Mouse (Mus musculus): ENCODE results near the gene Spata32.
"Not testable (repeated sequence)": the region's sequence is repeated elsewhere in the genome, so short reads cannot be mapped to it uniquely, and the experiment has no call there.

Spata32 gene

GRCm38 (mm10) chr11:103246081-103246730, 28.0 kb upstream of the Spata32 start:
- DNase-seq (ENCODE audit: low read depth, low spot score): no peak

- no peak for DNase-seq (ENCODE audit: low read depth, low spot score)
Measured at GRCm38 (mm10) chr11:103244856-103245255, 26.6 kb upstream of the Spata32 start.

GRCm38 (mm10) chr11:103240740-103241139, 22.5 kb upstream of the Spata32 start:
- DNase-seq (ENCODE audit: low read depth, low spot score): no peak

- peak; percentile 40 for DNase-seq (ENCODE audit: low read depth, low spot score)
Measured at GRCm38 (mm10) chr11:103237757-103238156, 19.5 kb upstream of the Spata32 start.

GRCm38 (mm10) chr11:103236903-103237302, 18.7 kb upstream of the Spata32 start:
- no peak for DNase-seq (ENCODE audit: low read depth, low spot score)

GRCm38 (mm10) chr11:103236431-103236830, 18.2 kb upstream of the Spata32 start:
- DNase-seq (ENCODE audit: low read depth, low spot score): no peak

GRCm38 (mm10) chr11:103235702-103236101, 17.5 kb upstream of the Spata32 start:
- DNase-seq (ENCODE audit: low read depth, low spot score): no peak

GRCm38 (mm10) chr11:103234447-103234846, 16.2 kb upstream of the Spata32 start:
- DNase-seq (ENCODE audit: low read depth, low spot score): no peak

GRCm38 (mm10) chr11:103232966-103233365, 14.7 kb upstream of the Spata32 start:
- DNase-seq (ENCODE audit: low read depth, low spot score): peak; percentile 81

- DNase-seq (ENCODE audit: low read depth, low spot score): no peak
Measured at GRCm38 (mm10) chr11:103231367-103231766, 13.1 kb upstream of the Spata32 start.

GRCm38 (mm10) chr11:103230626-103231025, 12.4 kb upstream of the Spata32 start:
- no peak for DNase-seq (ENCODE audit: low read depth, low spot score)

GRCm38 (mm10) chr11:103229608-103230007, 11.4 kb upstream of the Spata32 start:
- DNase-seq (ENCODE audit: low read depth, low spot score): no peak

GRCm38 (mm10) chr11:103223951-103224456, 5.8 kb upstream of the Spata32 start:
- no peak for DNase-seq (ENCODE audit: low read depth, low spot score)

- DNase-seq (ENCODE audit: low read depth, low spot score): no peak
Measured at GRCm38 (mm10) chr11:103223444-103223843, 5.2 kb upstream of the Spata32 start.

GRCm38 (mm10) chr11:103222718-103223117, 4.5 kb upstream of the Spata32 start:
- DNase-seq (ENCODE audit: low read depth, low spot score): not testable (repeated sequence)

- DNase-seq (ENCODE audit: low read depth, low spot score): no peak
Measured at GRCm38 (mm10) chr11:103221437-103221836, 3.2 kb upstream of the Spata32 start.

GRCm38 (mm10) chr11:103219995-103220394, 1.8 kb upstream of the Spata32 start:
- no peak for DNase-seq (ENCODE audit: low read depth, low spot score)

- DNase-seq (ENCODE audit: low read depth, low spot score): no peak
Measured at GRCm38 (mm10) chr11:103219259-103219658, 1.0 kb upstream of the Spata32 start.

GRCm38 (mm10) chr11:103218517-103218901, 277 bp upstream of the Spata32 start:
- DNase-seq (ENCODE audit: low read depth, low spot score): no peak

- DNase-seq (ENCODE audit: low read depth, low spot score): no peak
Measured at GRCm38 (mm10) chr11:103215355-103215754, 2.9 kb downstream of the Spata32 start.

- DNase-seq (ENCODE audit: low read depth, low spot score): peak; percentile 22
Measured at GRCm38 (mm10) chr11:103213712-103214111, 4.5 kb downstream of the Spata32 start.

- DNase-seq (ENCODE audit: low read depth, low spot score): no peak
Measured at GRCm38 (mm10) chr11:103210291-103210690, 7.9 kb downstream of the Spata32 start.

GRCm38 (mm10) chr11:103208458-103208857, 9.8 kb downstream of the Spata32 start, which contains the start of gene 1700023F06Rik:
Gene 1700023F06Rik (minus strand): TSS chr11:103208558.
- no peak for DNase-seq (ENCODE audit: low read depth, low spot score)

- no peak for DNase-seq (ENCODE audit: low read depth, low spot score)
Measured at GRCm38 (mm10) chr11:103206203-103206602, 12.0 kb downstream of the Spata32 start.

Measured in A20 (cell line).